Mouse (Mus musculus): Measurements from ENCODE around the gene Ccdc9b.
A peak's percentile ranks its signal among the peaks of the same experiment; 100 is the strongest.

Ccdc9b gene

DNA sequence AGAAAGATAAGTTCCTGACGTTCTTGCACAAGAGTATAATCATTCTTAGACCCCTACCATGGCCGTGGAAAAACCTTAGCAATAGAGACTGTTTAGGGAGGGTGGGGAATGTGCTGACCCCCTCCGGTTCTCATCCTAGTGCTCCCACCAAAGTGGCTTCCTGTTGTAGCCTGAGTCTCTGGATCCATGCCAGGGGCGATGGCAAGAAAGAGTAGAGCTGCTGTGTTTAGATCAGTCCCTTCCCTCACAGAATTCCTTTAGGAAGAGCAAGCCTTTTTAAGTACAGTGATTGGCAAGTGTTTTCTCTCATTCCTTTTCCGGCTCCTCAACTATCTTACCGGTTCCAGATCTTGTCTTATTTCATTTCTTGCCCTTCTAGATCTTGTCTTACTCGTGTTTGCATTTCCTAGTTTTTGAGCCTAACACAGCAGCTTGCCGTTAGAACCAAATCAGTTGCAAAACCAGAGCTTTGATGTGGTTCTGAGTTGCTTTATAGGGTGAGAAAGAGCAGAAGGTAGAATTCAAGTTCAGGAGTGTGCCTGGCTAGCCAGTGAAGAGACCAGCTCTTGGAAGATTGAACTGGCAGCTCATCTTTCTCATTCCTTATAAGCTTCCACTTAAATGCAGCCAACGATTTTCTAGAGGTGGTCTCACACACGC is 15.0 kb downstream of the Ccdc9b start:
- DNase-seq (ENCODE audit: low spot score), result no peak

DNA sequence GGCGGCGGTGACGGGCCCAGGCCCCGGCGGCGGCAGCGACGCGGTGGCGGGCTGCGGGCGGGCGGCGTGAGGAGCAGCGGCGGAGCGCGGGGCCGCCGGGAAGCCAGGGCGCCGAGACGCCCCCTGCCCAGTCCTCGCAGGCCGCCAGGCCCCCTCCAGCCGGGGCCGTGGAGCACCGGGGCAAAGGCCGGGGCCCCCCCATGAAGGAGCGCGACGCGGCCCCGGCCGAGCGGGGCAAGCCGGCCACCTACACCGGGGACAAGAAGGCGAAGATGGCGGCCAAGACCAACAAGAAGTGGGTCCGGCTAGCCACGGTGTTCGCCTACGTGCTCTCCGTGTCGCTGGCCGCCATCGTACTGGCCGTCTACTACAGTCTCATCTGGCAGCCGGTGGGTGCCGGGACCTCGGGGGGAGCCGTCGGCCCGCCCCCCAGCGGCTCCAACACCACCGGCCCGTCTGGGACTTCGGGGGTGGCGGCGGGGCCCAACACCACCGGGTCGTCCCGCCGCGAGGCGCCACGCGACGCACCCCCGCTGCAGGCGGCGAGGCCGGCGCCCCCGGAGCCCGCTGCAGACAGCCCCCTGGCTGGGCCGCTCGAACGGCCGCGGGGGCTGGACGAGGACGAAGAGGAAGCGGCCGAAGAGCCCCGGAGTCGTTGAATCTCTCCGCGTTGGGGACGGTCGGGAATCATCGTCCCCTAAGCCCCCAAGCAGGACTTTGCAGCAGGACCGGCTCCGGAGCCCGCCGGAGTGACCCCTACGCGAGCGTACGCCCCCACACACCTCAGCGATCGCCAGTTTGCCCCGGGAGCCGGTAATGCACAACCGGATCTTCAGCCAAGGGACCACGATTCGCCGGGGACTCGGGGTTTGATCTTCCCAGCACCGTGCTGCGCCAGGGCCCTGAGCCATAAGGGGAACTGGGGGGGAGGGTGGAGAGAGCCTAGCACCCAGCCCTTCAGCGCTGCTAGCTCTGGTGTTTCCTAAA is 16.3 kb downstream of the Ccdc9b start:
- DNase-seq (ENCODE audit: low spot score), result no peak

DNA sequence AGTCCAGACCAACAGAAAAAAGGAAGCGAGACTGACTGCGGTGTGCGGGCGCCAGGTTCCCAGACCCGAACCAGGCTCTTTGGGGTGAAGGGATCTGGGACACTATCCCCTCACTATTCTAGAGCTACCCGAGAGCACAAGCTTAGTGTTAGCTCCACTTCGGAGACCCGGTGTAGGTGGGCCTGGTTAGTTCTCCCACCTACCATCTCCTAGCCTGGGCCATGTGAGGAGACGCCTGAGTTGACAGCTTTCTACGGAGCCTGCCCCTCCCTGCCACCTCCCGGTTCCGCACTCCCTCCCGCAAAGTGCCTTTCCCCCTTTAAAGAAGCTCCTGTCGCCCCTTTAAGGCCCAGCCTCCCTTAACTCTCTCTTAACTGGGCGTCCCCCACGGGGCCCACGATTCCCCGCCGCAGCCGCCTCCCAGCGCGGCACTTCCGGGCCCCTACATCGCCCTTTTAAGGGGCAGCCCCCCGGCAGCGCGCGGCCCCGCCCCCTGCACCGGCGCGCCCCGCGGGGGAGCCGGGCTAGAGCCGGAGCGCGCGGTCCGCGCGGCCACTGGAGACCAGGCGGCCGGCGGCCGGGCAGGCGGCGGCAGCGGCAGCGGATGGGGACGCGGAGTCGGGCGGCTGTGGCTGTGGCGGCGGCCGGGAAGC is 17.1 kb downstream of the Ccdc9b start, which contains the start of gene Inafm2:
TSS of gene Inafm2 (plus strand) at position 527 of the 653 bp plus-strand sequence.
- peak; percentile 90 for DNase-seq (ENCODE audit: low spot score)

DNA sequence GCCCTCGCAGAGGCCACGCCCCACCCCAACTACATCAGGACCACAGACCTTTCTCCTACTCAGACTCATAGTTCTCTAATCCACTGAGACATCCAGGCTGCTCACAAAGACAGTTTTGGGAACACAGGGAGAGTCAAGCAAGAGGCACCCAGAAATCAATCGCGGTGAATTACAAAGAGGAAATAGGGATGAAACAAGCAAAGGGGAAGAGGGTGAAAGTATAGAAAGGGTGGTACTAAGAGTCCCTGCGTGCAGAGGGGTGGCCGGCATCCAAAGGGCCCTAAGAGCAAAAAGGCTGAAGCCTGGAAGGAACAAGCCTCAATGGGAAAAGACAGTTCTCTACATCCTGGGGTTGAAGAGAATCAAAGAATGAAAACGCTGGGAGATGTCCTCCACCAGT is 17.8 kb downstream of the Ccdc9b start:
- no peak for DNase-seq (ENCODE audit: low spot score)

DNA sequence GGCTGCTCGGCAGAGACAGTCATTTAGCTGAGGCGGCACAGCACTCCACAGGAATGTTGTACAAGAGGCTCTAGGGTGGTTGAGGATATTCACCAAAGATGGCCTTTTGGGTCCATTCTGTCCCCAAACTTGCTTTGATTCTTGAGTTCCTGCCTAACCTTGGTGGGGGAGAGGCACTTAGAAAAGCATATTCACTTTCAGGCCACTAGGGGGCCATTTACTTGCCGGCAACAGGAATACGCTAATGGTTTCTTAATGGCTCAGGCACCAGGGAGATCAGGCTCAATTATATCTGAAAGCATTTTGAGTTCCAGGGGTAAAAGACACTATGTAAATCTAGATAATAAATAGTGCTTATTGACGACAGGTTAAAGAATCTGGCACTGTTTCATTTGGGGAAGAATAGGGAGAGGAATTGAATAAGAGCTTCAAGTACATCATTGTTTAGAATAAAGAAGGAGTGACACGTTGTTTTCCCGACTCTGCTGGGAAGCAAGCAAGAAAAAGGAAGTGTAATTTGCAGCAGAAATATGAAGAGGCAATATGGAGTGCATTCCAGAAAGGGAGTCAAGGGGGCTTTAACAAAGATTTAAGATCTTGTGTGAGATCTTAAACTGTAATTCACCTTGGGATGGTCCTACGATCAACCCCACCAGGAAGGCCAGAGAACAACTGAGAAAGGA is 19.1 kb downstream of the Ccdc9b start:
- DNase-seq (ENCODE audit: low spot score), result peak; percentile 71

DNA sequence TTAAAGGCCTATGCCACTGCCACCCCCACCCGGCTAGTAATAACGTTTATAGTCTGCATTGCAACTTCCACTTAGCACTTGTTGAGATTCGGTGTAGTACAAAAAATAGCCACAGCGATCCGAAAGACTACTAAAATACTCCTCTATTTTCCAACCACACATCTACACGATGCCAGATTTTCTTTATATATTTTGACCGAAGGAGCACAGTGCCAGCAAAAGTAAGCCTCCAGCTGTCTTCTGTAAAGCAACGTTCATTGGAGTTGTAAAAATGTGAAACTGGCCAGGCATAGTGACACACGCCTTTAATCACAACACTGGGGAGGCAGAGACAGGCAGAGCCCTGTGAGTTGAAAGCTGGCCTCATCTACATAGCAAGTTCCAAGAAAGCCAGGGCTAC is 21.3 kb downstream of the Ccdc9b start:
- no peak for DNase-seq (ENCODE audit: low spot score)

DNA sequence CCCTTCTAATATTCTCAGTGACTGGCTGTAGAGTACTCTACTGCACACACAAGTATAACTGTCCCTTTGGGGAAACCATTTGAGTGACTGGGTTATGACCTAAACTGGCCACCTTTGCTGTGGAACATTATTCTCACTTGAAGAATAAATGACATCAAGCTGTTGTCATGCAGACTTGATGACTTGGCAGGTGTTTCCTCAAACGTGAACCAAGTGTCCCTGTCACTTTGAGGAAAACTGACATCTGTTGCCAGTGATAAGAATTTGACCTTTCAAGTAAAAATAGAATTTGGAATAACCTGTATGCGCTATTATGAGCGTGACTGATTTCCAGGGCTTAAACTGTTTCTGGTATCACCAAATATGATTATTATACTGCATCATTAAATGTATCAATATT is 22.1 kb downstream of the Ccdc9b start:
- no peak for DNase-seq (ENCODE audit: low spot score)

DNA sequence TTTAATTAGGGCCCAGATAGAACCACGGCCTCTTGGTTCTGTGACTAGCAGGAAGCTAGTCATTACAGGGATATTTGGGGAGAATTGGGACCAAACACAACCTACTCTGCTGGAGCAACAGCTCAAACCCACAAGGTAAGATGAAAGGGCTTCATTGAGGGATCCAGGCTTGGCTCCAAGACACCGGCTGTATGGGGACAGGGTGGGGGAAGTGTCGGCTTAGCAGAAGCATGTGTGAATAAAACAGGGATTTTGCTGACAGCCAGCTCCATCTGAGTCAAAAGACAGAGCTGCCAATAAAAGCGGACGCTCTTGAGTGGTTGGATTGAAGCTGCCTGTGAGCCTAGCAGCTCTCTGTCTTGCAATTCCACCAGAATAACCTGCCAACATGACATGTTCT is 29.1 kb downstream of the Ccdc9b start:
- DNase-seq (ENCODE audit: low spot score), result peak; percentile 56

DNA sequence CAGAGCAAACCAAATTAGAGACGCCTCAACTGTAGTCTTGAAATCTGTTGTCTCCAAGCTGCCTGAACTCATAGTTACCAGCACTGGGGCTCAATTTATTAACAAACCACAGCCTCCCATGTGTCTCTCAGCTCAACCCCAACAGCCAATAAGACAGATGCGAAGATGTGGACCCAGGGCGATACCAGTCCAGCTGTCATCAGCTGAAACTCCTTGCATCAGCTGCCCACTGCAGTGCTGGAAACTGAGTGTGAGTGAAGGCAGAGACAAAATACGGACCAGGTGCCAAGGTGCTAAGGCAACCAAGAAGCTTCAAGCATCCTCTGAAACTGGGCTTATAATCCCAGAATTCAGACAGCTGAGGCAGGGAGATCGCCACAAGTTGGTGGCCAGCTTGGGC is 30.5 kb downstream of the Ccdc9b start:
- DNase-seq (ENCODE audit: low spot score), result no peak

DNA sequence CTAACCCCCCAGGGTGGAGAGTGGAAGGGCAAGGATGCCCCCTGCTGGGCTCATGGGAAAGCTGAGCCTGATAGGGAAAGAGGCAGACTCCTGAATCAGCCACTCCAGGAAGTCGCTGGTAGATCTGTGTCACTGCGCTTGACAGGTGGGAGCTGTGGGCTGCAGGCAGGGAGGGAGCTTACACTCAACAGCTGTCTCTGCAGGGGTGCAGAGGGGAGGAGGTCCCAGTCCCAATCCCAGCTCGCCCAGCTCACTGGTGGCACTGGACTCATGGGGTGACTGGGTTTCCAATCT is 31.9 kb downstream of the Ccdc9b start:
- DNase-seq (ENCODE audit: low spot score), result peak; percentile 81

DNA sequence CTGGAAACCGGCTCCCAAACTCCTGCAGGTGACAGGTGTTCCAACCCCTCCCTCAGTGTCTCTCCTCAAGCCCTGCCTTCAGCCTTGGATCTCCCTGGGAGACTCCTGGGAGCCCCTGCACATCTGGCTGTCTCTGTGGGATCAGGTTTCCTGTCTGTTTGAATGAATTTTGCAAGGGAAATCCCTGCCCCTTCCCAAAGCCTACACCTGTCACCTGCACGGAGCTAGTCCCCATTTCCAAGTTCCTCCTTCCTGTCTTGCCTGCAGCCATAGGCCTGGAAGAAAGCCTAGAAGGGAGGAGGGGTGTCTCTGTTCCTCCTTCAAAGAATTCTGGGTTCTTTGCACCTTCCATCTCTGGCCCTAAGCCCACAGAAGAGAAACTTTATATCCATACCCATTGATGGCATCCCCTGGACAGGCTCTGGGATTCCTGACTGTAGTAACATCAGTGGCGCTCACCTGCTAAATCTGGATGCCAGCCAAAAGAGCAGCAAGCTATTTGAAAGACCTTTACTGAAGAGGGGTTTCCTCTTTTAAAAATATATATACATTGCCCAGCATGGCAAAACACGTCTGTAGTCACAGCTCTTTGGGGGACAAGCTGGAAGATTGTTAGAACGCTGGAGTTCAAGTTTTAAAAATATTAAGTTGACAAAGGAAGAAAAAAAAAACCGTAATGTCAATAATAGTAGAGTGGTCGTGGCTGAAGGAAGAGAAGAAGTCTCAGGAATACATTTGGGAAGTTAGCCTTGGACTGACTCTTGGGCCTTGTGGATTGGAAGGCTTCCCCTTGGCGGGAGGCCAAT is 32.4 kb downstream of the Ccdc9b start:
- no peak for DNase-seq (ENCODE audit: low spot score)

DNA sequence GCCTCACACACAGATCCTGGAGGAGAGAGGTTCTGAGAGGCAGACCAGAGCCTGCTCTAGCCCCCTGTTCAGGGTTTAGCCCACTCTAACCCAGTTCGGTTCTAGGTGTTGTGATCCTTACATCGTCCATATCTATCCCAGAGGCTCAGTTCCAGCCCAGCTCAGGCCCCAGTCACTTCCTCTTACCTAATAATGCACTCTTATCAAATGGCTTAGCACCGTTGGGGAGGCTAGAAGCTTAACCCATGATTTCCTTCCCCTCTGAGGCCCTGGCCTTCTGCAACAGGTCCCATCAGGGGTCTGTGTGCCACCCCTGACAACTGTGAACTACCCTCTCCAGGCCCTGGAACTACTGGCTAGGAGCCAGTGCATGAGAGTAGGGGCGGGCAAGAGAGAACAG is 33.3 kb downstream of the Ccdc9b start:
- no peak for DNase-seq (ENCODE audit: low spot score)

DNA sequence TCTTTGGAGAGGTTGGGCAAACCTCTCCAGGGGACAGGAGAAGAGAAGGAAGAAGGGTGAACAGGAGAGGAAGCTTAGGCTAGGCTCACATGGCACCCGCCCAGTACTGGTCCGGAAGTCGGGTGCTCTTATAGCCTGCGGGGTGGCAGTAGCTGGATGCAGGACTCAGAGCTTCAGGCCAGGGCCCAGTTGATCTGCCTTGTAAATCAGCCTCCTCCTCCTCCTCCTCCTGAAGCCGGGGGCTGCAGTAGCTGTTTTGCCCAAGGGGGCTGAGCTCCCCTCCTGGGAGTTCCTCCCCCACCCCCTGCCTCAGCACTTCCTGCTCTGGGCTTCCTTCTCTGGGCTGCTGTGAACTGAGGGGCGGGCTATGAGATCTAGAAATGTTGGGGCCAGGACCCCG is 34.1 kb downstream of the Ccdc9b start, which contains the start of gene Plcb2:
TSS of gene Plcb2 (minus strand) at position 102 of the 400 bp plus-strand sequence.
- no peak for DNase-seq (ENCODE audit: low spot score)

DNA sequence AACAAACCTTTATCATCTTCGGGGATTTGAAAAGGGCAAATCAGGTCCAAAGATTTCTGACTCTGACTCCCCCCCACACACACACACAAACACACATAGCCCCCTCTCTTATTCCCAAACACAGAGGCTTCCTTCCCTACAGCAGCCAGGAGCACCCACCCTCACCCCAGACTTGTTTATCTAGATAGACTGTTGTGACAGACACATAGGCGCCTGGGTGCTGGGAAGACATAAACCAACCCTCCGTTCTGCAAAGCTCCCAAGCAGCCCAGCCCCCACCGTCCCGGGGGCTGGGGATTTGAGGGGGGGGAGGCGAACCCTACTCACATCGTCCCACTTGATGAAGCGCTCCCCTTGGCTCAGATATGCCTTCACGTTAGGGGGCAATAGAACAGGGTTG is 34.5 kb downstream of the Ccdc9b start:
- DNase-seq (ENCODE audit: low spot score), result no peak

DNA sequence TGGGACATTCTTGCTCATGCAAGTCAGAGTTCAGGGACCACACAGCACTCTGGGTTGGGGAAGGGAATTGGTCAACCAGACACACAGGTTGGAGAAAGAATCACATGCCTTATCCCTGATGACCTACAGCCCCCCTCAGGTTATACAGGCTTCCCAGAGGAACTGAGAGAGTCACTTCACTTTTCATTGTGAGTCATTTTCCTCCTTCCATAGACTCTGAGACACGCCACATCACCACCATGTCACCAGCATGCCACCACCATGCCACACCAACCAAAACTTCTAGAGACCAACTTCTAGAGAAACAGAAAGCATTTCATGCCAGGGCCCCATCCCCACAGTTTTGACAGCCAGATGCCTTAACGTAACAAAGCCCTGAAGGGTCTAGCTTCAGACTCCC is 35.6 kb downstream of the Ccdc9b start:
- no peak for DNase-seq (ENCODE audit: low spot score)

DNA sequence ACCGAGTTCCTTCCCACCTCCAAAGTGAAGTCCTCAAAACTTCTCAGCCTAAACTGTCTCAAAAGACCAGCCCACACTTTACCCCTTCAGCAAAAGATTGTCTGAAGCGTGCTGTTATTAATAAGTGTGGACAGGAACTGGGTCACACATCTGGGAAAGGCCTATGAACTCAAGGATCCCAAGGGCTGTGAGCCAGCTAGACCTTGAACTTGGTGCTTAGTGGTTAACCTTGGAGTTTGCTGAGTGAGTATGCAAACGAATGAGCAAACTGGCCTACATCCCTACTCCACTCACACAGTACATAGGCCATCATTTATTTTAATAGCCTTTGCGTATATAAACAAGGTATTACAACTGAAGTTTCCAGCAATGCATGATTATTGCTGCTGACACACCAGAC is 37.0 kb downstream of the Ccdc9b start:
- no peak for DNase-seq (ENCODE audit: low spot score)

DNA sequence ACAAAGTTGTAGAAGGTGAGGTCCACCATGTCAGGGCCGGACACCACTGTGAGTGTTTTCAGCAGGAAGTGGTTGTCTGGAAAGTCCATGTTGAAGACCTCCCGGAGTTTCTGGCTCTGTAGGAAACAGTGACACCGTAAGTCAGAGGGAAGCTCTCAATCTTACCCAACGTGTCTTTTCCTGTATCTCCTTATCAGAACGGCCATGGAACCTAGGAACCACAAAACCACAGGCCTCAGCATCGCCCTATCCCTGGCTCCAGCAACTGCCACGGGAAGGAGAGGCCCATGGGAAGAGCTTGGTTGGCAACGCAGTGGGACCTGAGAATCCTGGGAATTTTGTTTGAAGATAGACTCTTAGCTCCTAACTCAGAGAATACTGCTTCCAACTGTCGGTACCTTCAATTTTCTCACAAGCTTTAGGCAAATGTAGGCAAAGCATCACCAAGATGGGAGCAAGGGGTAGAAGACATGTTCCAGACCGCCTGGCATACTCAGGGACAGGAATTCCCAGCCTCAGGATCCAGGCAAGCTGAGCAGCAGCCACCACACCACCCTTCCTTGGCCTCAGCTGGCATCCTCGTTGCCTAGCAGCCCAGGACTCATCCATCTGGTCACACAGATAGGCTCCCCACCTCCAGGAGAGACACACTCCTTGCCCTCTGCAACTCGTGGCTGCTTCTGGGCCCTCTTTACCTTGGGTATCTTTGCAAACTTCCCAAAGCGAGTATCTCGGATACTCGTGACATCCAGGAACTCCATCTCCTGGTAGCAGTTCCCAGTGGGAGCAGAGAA is 38.6 kb downstream of the Ccdc9b start:
- no peak for DNase-seq (ENCODE audit: low spot score)

DNA sequence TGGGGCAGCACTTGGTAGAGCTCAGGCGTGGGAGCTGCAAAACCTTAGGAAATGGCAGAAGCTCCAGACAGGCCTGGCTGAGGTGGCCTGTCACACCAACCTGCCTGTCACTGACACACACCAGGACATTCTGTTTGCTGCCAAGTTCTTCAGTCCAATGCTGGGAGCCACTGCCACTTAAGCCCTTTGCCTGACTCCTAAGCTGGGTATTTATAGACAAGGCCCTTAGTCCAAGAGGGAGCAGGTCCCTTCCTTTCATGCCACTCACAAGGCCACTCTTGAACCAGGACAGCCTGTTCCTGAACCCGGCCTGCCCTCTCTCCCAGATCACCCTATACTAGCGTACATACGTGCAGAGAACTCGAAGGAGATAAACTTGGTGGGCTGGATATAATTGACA is 45.8 kb downstream of the Ccdc9b start:
- DNase-seq (ENCODE audit: low spot score), result no peak

DNA sequence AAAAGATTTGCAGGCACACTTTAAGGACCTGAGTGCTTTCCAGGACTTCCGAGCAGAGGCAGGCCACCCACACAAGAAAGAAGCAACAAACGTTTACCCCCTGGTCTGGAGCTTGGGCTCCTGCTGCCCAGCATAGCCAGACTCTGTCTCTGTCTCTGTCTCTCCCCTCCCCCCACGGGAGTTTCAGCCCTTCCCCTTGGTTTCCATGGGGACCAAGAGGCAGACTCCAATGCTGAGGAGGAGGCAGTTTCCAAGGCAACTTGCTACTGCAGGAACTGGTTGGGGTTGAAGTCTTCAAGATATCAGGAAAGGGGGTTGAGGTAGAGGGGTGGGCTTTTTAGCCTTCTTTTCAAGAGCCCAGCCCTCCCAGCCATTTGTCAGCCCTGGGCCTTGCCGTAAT is 48.2 kb downstream of the Ccdc9b start:
- DNase-seq (ENCODE audit: low spot score), result peak; percentile 67

DNA sequence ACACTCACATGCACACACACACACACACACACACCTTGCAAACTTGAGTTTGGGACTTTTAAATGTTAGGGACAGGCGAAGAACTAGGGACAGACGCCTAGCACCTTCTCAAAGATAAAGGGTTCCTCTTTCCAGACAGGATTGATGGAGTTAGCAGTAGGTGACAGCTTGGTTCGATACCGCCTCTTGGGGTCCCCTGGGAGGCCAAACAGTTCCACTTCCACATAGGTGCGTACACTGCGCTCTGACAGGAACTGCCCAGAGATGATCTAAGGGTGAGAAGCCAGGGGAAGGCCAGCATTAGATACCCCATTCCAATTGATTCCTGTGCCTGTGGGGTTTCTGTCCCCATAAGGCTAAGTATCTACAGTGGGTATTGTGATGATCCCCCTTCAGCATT is 48.8 kb downstream of the Ccdc9b start:
- no peak for DNase-seq (ENCODE audit: low spot score)

DNA sequence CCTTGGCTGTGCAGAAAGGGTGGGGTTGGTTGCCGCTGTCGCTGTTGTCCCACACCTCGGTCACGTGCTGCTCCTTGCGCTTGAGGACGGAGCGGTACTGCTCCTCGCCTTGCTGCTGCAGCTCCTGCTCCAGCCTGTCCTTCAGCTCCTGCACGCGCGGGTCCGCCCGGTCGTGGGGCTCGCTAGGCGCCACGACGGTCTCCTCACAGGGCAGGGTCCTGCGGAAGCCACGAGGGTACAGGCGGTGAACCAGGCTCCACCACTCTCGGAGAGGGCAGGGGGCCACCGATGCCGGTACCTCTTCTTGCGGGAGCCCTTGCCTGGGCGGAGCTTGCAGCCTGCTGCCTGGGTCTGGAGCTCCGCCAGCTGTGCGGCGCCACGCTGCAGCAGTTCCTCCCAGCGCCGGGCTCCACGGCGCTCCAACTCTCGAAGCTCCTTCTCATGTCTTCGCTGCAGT is 51.4 kb downstream of the Ccdc9b start:
- DNase-seq (ENCODE audit: low spot score), result no peak
